Mouse (Mus musculus): Measurements from ENCODE around the gene Syt16. TPM values are rescaled to one million over a fixed set of nuclear protein-coding genes. Genes with fewer than 3 reads are reported as not detected.
A peak's percentile ranks its signal among the peaks of the same experiment; 100 is the strongest.

The Syt16 gene
- polyA plus RNA-seq, 1 experiment = not detected

- peaks cover 30% of the 10 kb centered on the region for H3K79me2 ChIP-seq (ENCODE audit: control insufficient read depth, insufficient read depth)
- H3K4me3 ChIP-seq = peak within 1 kb of the TSS; percentile 92
- H3K4me2 ChIP-seq (ENCODE audit: low read depth) = peak within 1 kb of the TSS; percentile 81
- H3K27me3 ChIP-seq (ENCODE audit: control insufficient read depth, insufficient read depth, insufficient read length) = no peaks in the 10 kb centered on the region
- H3K36me3 ChIP-seq (ENCODE audit: control insufficient read depth, insufficient read depth) = peaks cover 11% of the 10 kb centered on the region
- TF ChIP-seq POLR2A (IDR thresholded peaks at IDR 0.05; ENCODE audit: insufficient read length, low read depth) = peak; percentile 79
- TF ChIP-seq MYOG (IDR thresholded peaks at IDR 0.05; ENCODE audit: control insufficient read depth in 1 of 3, insufficient read depth in 1 of 3, insufficient read length in 2 of 3, low read depth in 2 of 3) = peak in 1 of 3 experiments; percentile 20
- peak; percentile 72 for TF ChIP-seq SRF (IDR thresholded peaks at IDR 0.05; ENCODE audit: control insufficient read depth, insufficient read length, low read depth)
- peak; percentile 75 for TF ChIP-seq POLR2AphosphoS2 (IDR thresholded peaks at IDR 0.05; ENCODE audit: insufficient read length, low read depth)
- no peak for TF ChIP-seq MYOD1 (IDR thresholded peaks at IDR 0.05; ENCODE audit: control insufficient read depth in 1 of 3, insufficient read length in 2 of 3, low read depth in 2 of 3)
- H3ac ChIP-seq (ENCODE audit: control insufficient read depth, insufficient read length) = peak within 1 kb of the TSS; percentile 82
Observed at GRCm38 (mm10) chr12:73964291-73965281, 32.9 kb upstream of the Syt16 start, which contains the start of gene Snapc1. Gene Snapc1 (plus strand): TSS chr12:73964481.

- Histone ChIP-seq H3K4me3 (no peak overlapping the region), H3K4me2 (ENCODE audit: low read depth) (no peak overlapping the region), H3K36me3 (ENCODE audit: control insufficient read depth, insufficient read depth) (peaks cover 45% of the 10 kb centered on the region), H3K79me2 (ENCODE audit: control insufficient read depth, insufficient read depth) (peaks cover 30% of the 10 kb centered on the region), H3K27me3 (ENCODE audit: control insufficient read depth, insufficient read depth, insufficient read length) (no peaks in the 10 kb centered on the region), H3ac (ENCODE audit: control insufficient read depth, insufficient read length) (no peak overlapping the region)
- TF ChIP-seq CEBPB (IDR thresholded peaks at IDR 0.05; ENCODE audit: insufficient read depth, poor library complexity, severe bottlenecking) = no peak
- TF ChIP-seq USF1 (IDR thresholded peaks at IDR 0.05; ENCODE audit: low read depth) = no peak
- TF ChIP-seq MAX (IDR thresholded peaks at IDR 0.05; ENCODE audit: low read depth) = no peak
- TF ChIP-seq POLR2A (IDR thresholded peaks at IDR 0.05; ENCODE audit: insufficient read length, low read depth) = no peak
- TF ChIP-seq E2F4 (IDR thresholded peaks at IDR 0.05; ENCODE audit: insufficient read depth) = no peak
- no peak for TF ChIP-seq MYOD1 (IDR thresholded peaks at IDR 0.05; ENCODE audit: control insufficient read depth in 1 of 3, insufficient read length in 2 of 3, low read depth in 2 of 3)
- TF ChIP-seq REST (IDR thresholded peaks at IDR 0.05; ENCODE audit: insufficient read depth, insufficient read length) = no peak
- TF ChIP-seq TCF3 (IDR thresholded peaks at IDR 0.05; ENCODE audit: insufficient read length, low read depth) = no peak
- no peak for TF ChIP-seq MYOG (IDR thresholded peaks at IDR 0.05; ENCODE audit: control insufficient read depth in 1 of 3, insufficient read depth in 1 of 3, insufficient read length in 2 of 3, low read depth in 2 of 3)
- no peak for TF ChIP-seq POLR2AphosphoS2 (IDR thresholded peaks at IDR 0.05; ENCODE audit: insufficient read length, low read depth)
- no peak for TF ChIP-seq SRF (IDR thresholded peaks at IDR 0.05; ENCODE audit: control insufficient read depth, insufficient read length, low read depth)
- TF ChIP-seq TCF12 (IDR thresholded peaks at IDR 0.05; ENCODE audit: insufficient read depth, poor library complexity, severe bottlenecking) = no peak
Observed at GRCm38 (mm10) chr12:73969142-73969541, 28.3 kb upstream of the Syt16 start.

DNA sequence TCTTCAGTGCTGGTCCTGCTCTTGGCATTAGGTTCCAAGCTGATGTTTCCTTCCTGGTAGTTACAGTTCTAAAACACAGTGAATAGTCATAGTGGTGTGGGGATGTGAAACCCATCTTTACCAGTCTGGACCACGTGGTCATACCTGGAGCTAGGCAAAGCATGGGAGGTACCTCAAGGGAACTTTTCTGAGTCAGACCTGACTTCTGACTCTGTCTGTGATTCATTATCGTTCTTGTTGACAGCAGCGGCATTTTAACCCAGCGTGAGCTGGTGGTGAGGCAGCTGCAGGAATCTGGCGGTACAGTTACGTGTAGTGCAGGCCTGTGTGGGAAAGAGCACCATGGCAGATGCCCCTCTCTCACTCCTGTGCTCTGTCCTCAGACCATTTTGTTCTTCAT is 22.9 kb upstream of the Syt16 start:
- no peak for TF ChIP-seq MAX (IDR thresholded peaks at IDR 0.05; ENCODE audit: low read depth)
- TF ChIP-seq REST (IDR thresholded peaks at IDR 0.05; ENCODE audit: insufficient read depth, insufficient read length) = no peak
- TF ChIP-seq E2F4 (IDR thresholded peaks at IDR 0.05; ENCODE audit: insufficient read depth) = no peak
- TF ChIP-seq CEBPB (IDR thresholded peaks at IDR 0.05; ENCODE audit: insufficient read depth, poor library complexity, severe bottlenecking) = no peak
- no peak for TF ChIP-seq SRF (IDR thresholded peaks at IDR 0.05; ENCODE audit: control insufficient read depth, insufficient read length, low read depth)
- TF ChIP-seq POLR2AphosphoS2 (IDR thresholded peaks at IDR 0.05; ENCODE audit: insufficient read length, low read depth) = no peak
- TF ChIP-seq TCF3 (IDR thresholded peaks at IDR 0.05; ENCODE audit: insufficient read length, low read depth) = no peak
- TF ChIP-seq POLR2A (IDR thresholded peaks at IDR 0.05; ENCODE audit: insufficient read length, low read depth) = no peak
- Histone ChIP-seq H3K27me3 (ENCODE audit: control insufficient read depth, insufficient read depth, insufficient read length) (no peaks in the 10 kb centered on the region), H3K4me2 (ENCODE audit: low read depth) (no peak overlapping the region), H3K79me2 (ENCODE audit: control insufficient read depth, insufficient read depth) (no peaks in the 10 kb centered on the region), H3K4me3 (no peak overlapping the region), H3K36me3 (ENCODE audit: control insufficient read depth, insufficient read depth) (peaks cover 61% of the 10 kb centered on the region), H3ac (ENCODE audit: control insufficient read depth, insufficient read length) (no peak overlapping the region)

DNA sequence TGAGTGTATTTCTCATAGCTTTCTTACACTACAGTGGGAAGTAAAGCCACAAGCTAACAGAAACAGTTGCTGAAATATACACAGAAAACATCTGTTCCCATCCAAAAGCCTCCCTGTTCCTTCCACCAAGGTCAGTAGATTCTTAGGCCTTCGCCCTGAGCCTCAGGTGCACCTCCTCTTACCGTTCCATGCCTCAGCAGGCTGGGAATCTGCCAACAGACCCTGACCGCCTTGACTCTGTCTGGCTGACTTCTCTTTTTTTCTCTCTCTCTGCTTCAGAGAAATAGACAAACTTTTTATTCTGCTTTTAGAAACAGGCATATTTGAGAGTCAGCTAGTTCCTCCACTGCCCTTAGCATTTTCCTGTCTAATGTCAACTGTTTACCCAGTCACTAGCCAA is 19.3 kb upstream of the Syt16 start:
- no peak overlapping the region for H3K4me3 ChIP-seq
- no peaks in the 10 kb centered on the region for H3K79me2 ChIP-seq (ENCODE audit: control insufficient read depth, insufficient read depth)
- no peak overlapping the region for H3ac ChIP-seq (ENCODE audit: control insufficient read depth, insufficient read length)
- H3K4me2 ChIP-seq (ENCODE audit: low read depth) = no peak overlapping the region
- TF ChIP-seq TCF12 (IDR thresholded peaks at IDR 0.05; ENCODE audit: insufficient read depth, poor library complexity, severe bottlenecking) (no peak), POLR2A (IDR thresholded peaks at IDR 0.05; ENCODE audit: insufficient read length, low read depth) (no peak), USF1 (IDR thresholded peaks at IDR 0.05; ENCODE audit: low read depth) (no peak), POLR2AphosphoS2 (IDR thresholded peaks at IDR 0.05; ENCODE audit: insufficient read length, low read depth) (no peak), REST (IDR thresholded peaks at IDR 0.05; ENCODE audit: insufficient read depth, insufficient read length) (no peak), CEBPB (IDR thresholded peaks at IDR 0.05; ENCODE audit: insufficient read depth, poor library complexity, severe bottlenecking) (no peak), MAX (IDR thresholded peaks at IDR 0.05; ENCODE audit: low read depth) (no peak), MYOD1 (IDR thresholded peaks at IDR 0.05; ENCODE audit: control insufficient read depth in 1 of 3, insufficient read length in 2 of 3, low read depth in 2 of 3) (no peak), SRF (IDR thresholded peaks at IDR 0.05; ENCODE audit: control insufficient read depth, insufficient read length, low read depth) (no peak), E2F4 (IDR thresholded peaks at IDR 0.05; ENCODE audit: insufficient read depth) (no peak), TCF3 (IDR thresholded peaks at IDR 0.05; ENCODE audit: insufficient read length, low read depth) (no peak), MYOG (IDR thresholded peaks at IDR 0.05; ENCODE audit: control insufficient read depth in 1 of 3, insufficient read depth in 1 of 3, insufficient read length in 2 of 3, low read depth in 2 of 3) (no peak)
- H3K27me3 ChIP-seq (ENCODE audit: control insufficient read depth, insufficient read depth, insufficient read length) = no peaks in the 10 kb centered on the region
- H3K36me3 ChIP-seq (ENCODE audit: control insufficient read depth, insufficient read depth) = peaks cover 61% of the 10 kb centered on the region
